18 mouse cellular contexts compared by ENCODE assay signal in genomic region chr10:69172412-69172811, GRCm38 (mm10). TPM values are rescaled to one million over a fixed set of nuclear protein-coding genes. Genes with fewer than 3 reads are reported as not detected.
"Had no signal": no experiment of that assay in that cellular context is flagged by ENCODE, and none has a peak within 500 bp of the region (broad histone marks: within the 10 kb centered on the region; RNA-seq: fewer than 3 reads in every experiment).

No protein-coding gene starts in this region.

- DNase-seq: lung, adult 18-20 months; lung, embryonic 14.5 days; lung, postnatal 14 days; lung, postnatal 36 days; right cerebral cortex, postnatal 14 days; thymus, adult 2 months; thymus, postnatal 25 days; thymus, postnatal 4 days had no signal

- ATAC-seq: midbrain, embryonic 13.5 days; midbrain, embryonic 15.5 days had no signal

- H3K4me2 ChIP-seq: lung, embryonic 14.5 days; midbrain, embryonic 11.5 days; midbrain, embryonic 13.5 days; midbrain, embryonic 15.5 days; neural tube, embryonic 12.5 days; stomach, embryonic 15.5 days had no signal

- H3K27me3 ChIP-seq: megakaryocyte, embryonic 14.5 days; midbrain, embryonic 13.5 days; midbrain, embryonic 15.5 days; neural tube, embryonic 12.5 days; stomach, embryonic 15.5 days had no signal

- H3K9me3 ChIP-seq: megakaryocyte, embryonic 14.5 days; midbrain, embryonic 13.5 days; midbrain, embryonic 15.5 days; neural tube, embryonic 12.5 days; stomach, embryonic 15.5 days had no signal

- H3K4me3 ChIP-seq: megakaryocyte, embryonic 14.5 days; midbrain, embryonic 13.5 days; midbrain, embryonic 15.5 days; neural tube, embryonic 12.5 days; stomach, embryonic 15.5 days had no signal

- H3K9ac ChIP-seq: lung, embryonic 14.5 days; midbrain, embryonic 13.5 days; midbrain, embryonic 15.5 days; neural tube, embryonic 12.5 days; stomach, embryonic 15.5 days had no signal

- H3K27ac ChIP-seq: macrophage; midbrain, embryonic 13.5 days; midbrain, embryonic 15.5 days; neural tube, embryonic 12.5 days; stomach, embryonic 15.5 days; stomach, postnatal 0 days had no signal

- H3K4me1 ChIP-seq: megakaryocyte, embryonic 14.5 days; midbrain, embryonic 13.5 days; midbrain, embryonic 15.5 days; neural tube, embryonic 12.5 days; stomach, embryonic 15.5 days had no signal

- H3K36me3 ChIP-seq: midbrain, embryonic 13.5 days; midbrain, embryonic 15.5 days; neural tube, embryonic 12.5 days; stomach, embryonic 15.5 days had no signal

RNA-seq across cellular contexts. Expression of gene A930033H14Rik, which starts 40.5 kb away (rescaled TPM):
- total RNA-seq: monocyte, adult 5-6 weeks; neutrophil, adult 5-6 weeks had no signal
